Mouse (Mus musculus) hindbrain, postnatal 0 days (tissue): ENCODE measurements at regions not wholly inside any gene's neighbourhood (a gene's known extent, or its start where the extent isn't known, plus 50 kb on each side); places are given as distances from the start of the nearest gene placed in this dataset.

Experiments
- ATAC-seq: fragments of 200-750 bp; cut with Nextera tagmentation; 2 replicates; pipeline ENCODE4 v1.8.0; 2017; ENCODE audit warnings: mild to moderate bottlenecking, moderate TSS enrichment, moderate library complexity
- DNase-seq: peaks from one replicate; pipeline ENCODE4 v3.0.0-alpha.2; 2015; ENCODE audit warnings: low spot score
- H3K27ac ChIP-seq: fragments of 300-500 bp; sonication (generic); 2 replicates; pipeline ENCODE4 v1.5.1; 2014; ENCODE audit warnings: mild to moderate bottlenecking
- H3K27me3 ChIP-seq: fragments of 300-500 bp; sonication (generic); 2 replicates; pipeline ENCODE4 v1.6.1; 2014; ENCODE audit warnings: low read length, mixed read lengths; ENCODE audit not compliant: insufficient read depth
- H3K36me3 ChIP-seq: fragments of 300-500 bp; sonication (generic); 2 replicates; pipeline ENCODE4 v1.6.1; 2014; ENCODE audit warnings: low read length, mixed read lengths; ENCODE audit not compliant: insufficient read depth
- H3K4me1 ChIP-seq: fragments of 300-500 bp; sonication (generic); 2 replicates; pipeline ENCODE4 v1.6.1; 2014; ENCODE audit warnings: antibody characterized with exemption, low read length, mixed read lengths; ENCODE audit not compliant: insufficient read depth
- H3K4me2 ChIP-seq: fragments of 300-500 bp; sonication (generic); 2 replicates; pipeline ENCODE4 v1.6.1; 2014; ENCODE audit warnings: low read depth, mild to moderate bottlenecking, low read length, moderate library complexity, mixed read lengths
- H3K4me3 ChIP-seq: fragments of 300-500 bp; sonication (generic); 2 replicates; pipeline ENCODE4 v1.5.1; 2014; ENCODE audit warnings: low read length
- H3K9ac ChIP-seq: fragments of 300-500 bp; sonication (generic); replicated peaks from 2 replicates; pipeline ENCODE4 v1.6.1; 2014; ENCODE audit warnings: mild to moderate bottlenecking, low read length, moderate library complexity, mixed read lengths
- H3K9me3 ChIP-seq: fragments of 300-500 bp; sonication (generic); 2 replicates; pipeline ENCODE4 v1.6.1; 2016; ENCODE audit warnings: low read length, mixed read lengths
- CTCF ChIP-seq: IDR thresholded peaks from 2 replicates; pipeline ENCODE4 v1.5.1; 2016; ENCODE audit warnings: antibody characterized with exemption, control low read depth, low read depth
- WGBS: fragments of 180-500 bp; shearing (Covaris S2); extraction: QIAGEN DNeasy Blood & Tissue Kit; methylation state at CpG from one replicate; pipeline ENCODE4 v1.1.7; 2014; 5-methylcytosine and 5-hydroxymethylcytosine counted together

DNA sequence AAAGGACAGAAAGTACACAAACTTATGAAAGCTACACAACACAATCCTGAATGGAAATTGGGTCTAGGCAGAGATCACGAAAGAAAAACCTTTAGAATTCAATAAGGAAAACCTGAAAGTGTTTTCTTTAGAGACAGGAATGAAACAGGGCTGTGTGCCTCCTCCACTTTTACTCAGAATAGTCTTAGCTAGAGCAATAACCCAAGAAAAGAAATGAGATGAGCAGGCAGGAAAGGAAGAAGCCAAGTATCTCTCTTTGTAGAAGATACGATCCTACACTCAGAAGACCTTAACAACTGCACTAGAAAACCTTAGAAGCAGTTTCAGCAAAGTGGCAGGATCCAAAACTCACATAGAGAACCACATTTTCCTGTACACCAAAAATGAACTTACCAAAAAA lies 218.0 kb downstream of the Hace1 start:
- no peaks in the 10 kb centered on the region for H3K27me3 ChIP-seq
- H3K4me2 ChIP-seq: no peak overlapping the region
- H3K9ac ChIP-seq: no peak overlapping the region
- WGBS: 88% methylated on average over 2 of the region's 2 CpGs
- no peak for ATAC-seq
- no peak overlapping the region for H3K27ac ChIP-seq
- H3K9me3 ChIP-seq: 0 out of 2 replicates have a peak, but pooled peaks cover 2% of the 10 kb centered on the region
- no peak overlapping the region for H3K4me3 ChIP-seq
- no peak for DNase-seq
- no peaks in the 10 kb centered on the region for H3K36me3 ChIP-seq
- H3K4me1 ChIP-seq: no peaks in the 10 kb centered on the region
- TF ChIP-seq CTCF: no peak

DNA sequence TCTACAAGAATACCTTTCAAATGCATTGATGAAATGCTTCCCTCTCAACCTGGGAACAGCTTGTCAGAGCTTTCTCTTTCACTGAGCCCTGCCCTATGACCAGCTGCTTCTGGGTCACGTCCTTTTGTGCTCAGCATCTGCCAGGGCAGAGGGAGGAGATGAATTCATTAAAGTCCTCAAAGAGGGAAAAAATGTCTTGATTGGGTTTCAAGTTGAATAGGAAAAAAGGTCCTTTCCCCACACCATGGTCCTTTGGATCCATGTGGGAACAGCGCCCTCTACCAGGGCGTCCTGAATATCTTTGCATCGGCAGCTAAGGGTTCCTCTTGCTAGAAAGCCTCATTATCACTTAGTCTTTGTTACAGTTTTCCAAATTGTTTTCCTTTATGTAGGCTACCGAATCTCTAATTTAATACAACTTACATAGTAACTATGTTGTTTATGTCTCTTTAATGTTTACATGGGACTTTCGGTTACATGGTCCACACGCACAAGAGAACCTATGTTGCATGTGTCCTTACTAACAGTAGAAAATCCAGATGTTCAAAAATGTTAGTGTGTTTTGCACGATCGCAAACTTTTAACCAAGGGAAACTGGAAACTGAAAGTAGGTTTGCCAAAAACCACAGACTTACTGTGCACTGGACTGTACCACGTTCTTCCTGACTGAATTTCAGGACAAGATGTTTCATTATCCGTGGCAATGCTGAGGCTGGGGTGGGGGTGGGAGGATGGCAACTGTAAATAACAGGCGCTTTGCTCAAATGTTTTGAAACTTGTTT lies 222.6 kb downstream of the Hace1 start:
- Histone ChIP-seq H3K4me2 (no peak overlapping the region), H3K4me3 (no peak overlapping the region), H3K36me3 (no peaks in the 10 kb centered on the region), H3K4me1 (no peaks in the 10 kb centered on the region), H3K27me3 (no peaks in the 10 kb centered on the region), H3K9ac (no peak overlapping the region), H3K9me3 (no peaks in the 10 kb centered on the region), H3K27ac (no peak overlapping the region)
- 50% methylated on average over 12 of the region's 12 CpGs for WGBS
- ATAC-seq (no peak), DNase-seq (peak; percentile 75)
- peak; percentile 77 for TF ChIP-seq CTCF

- Histone ChIP-seq H3K9me3 (no peaks in the 10 kb centered on the region), H3K27me3 (no peaks in the 10 kb centered on the region), H3K4me2 (no peak overlapping the region), H3K36me3 (no peaks in the 10 kb centered on the region), H3K4me3 (no peak overlapping the region), H3K27ac (no peak overlapping the region), H3K4me1 (no peaks in the 10 kb centered on the region), H3K9ac (no peak overlapping the region)
- ATAC-seq: no peak
- TF ChIP-seq CTCF: no peak
- WGBS: 28% methylated on average over 1 of the region's 1 CpGs
- DNase-seq: no peak
Observed at GRCm38 (mm10) chr10:45801463-45801862, 223.8 kb downstream of the Hace1 start.

GRCm38 (mm10) chr10:45806984-45807827 lies 229.6 kb downstream of the Hace1 start:
- Histone ChIP-seq H3K4me3 (no peak overlapping the region), H3K27me3 (no peaks in the 10 kb centered on the region), H3K4me2 (peak overlapping the region; percentile 28), H3K4me1 (no peaks in the 10 kb centered on the region), H3K9ac (0 out of 2 replicates have a peak overlapping the region, but pooled peaks have one; percentile 21), H3K36me3 (no peaks in the 10 kb centered on the region), H3K9me3 (no peaks in the 10 kb centered on the region), H3K27ac (0 out of 2 replicates have a peak overlapping the region, but pooled peaks have one; percentile 15)
- 29% methylated on average over 18 of the region's 18 CpGs for WGBS
- DNase-seq (peak; percentile 56), ATAC-seq (peak; percentile 67)
- no peak for TF ChIP-seq CTCF

DNA sequence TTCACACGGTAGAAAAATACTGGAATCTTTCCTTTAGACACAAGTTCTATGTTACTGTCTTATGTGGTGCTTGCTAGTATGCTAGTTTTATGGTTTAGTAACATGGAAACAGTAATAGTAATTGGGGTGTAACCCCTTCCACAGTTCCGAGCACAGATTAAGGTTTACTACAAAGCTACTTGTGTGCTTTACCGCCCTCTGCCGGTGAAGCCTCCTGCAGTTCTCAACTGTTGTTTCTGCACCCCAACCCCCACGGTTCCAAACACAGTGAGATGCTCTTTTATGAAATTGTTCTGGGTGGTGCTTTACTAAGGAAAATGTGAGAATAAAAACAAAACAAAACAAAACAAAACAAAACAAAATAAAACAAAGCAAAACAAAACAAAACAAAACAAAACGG lies 234.3 kb downstream of the Hace1 start:
- no peak overlapping the region for H3K27ac ChIP-seq
- H3K4me1 ChIP-seq: no peaks in the 10 kb centered on the region
- WGBS: 56% methylated on average over 6 of the region's 6 CpGs
- H3K4me2 ChIP-seq: no peak overlapping the region
- TF ChIP-seq CTCF: peak; percentile 39; the same call in 1 of the 2 replicates
- no peak for ATAC-seq
- no peak overlapping the region for H3K4me3 ChIP-seq
- H3K9me3 ChIP-seq: no peaks in the 10 kb centered on the region
- H3K36me3 ChIP-seq: no peaks in the 10 kb centered on the region
- H3K27me3 ChIP-seq: no peaks in the 10 kb centered on the region
- DNase-seq: peak; percentile 35
- no peak overlapping the region for H3K9ac ChIP-seq

- H3K27me3 ChIP-seq: no peaks in the 10 kb centered on the region
- WGBS: 78% methylated on average over 2 of the region's 2 CpGs
- H3K9ac ChIP-seq: no peak overlapping the region
- ATAC-seq: no peak
- H3K36me3 ChIP-seq: no peaks in the 10 kb centered on the region
- H3K4me3 ChIP-seq: no peak overlapping the region
- H3K27ac ChIP-seq: no peak overlapping the region
- no peaks in the 10 kb centered on the region for H3K4me1 ChIP-seq
- no peak for TF ChIP-seq CTCF
- H3K9me3 ChIP-seq: no peaks in the 10 kb centered on the region
- no peak overlapping the region for H3K4me2 ChIP-seq
- no peak for DNase-seq
Observed at GRCm38 (mm10) chr10:45813804-45814203, 236.2 kb downstream of the Hace1 start.
